Mouse (Mus musculus) liver, embryonic 16.5 days (tissue): ENCODE results near the gene Olfr1002. TPM values are rescaled to one million over a fixed set of nuclear protein-coding genes. Genes with fewer than 3 reads are reported as not detected.
"Not testable (repeated sequence)": the region's sequence is repeated elsewhere in the genome, so short reads cannot be mapped to it uniquely, and the experiment has no call there.

ENCODE experiments used
- ATAC-seq: fragments of 200-750 bp; cut with Nextera tagmentation; 2 replicates; pipeline ENCODE4 v1.8.0; 2017; ENCODE audit warnings: low read depth, mild to moderate bottlenecking, moderate number of reproducible peaks, moderate library complexity
- H3K27ac ChIP-seq: fragments of 300-500 bp; sonication (generic); 2 replicates; pipeline ENCODE4 v1.5.1; 2014; ENCODE audit warnings: mild to moderate bottlenecking, low read length
- H3K27me3 ChIP-seq: fragments of 300-500 bp; sonication (generic); 2 replicates; pipeline ENCODE4 v1.6.1; 2014; ENCODE audit warnings: low read depth, low read length, mixed read lengths; ENCODE audit not compliant: control insufficient read depth, insufficient read depth
- H3K36me3 ChIP-seq: fragments of 300-500 bp; sonication (generic); 2 replicates; pipeline ENCODE4 v1.6.1; 2014; ENCODE audit warnings: mild to moderate bottlenecking; ENCODE audit not compliant: control insufficient read depth, insufficient read depth
- H3K4me1 ChIP-seq: fragments of 300-500 bp; sonication (generic); 2 replicates; pipeline ENCODE4 v1.6.1; 2014; ENCODE audit warnings: low read depth, low read length, mixed read lengths; ENCODE audit not compliant: control insufficient read depth
- H3K4me2 ChIP-seq: fragments of 300-500 bp; sonication (generic); 2 replicates; pipeline ENCODE4 v1.6.1; 2014; ENCODE audit warnings: low read depth, low read length, mixed read lengths
- H3K4me3 ChIP-seq: fragments of 300-500 bp; sonication (generic); 2 replicates; pipeline ENCODE4 v1.5.1; 2014; ENCODE audit warnings: low read depth, mild to moderate bottlenecking, low read length
- H3K9ac ChIP-seq: fragments of 300-500 bp; sonication (generic); 2 replicates; pipeline ENCODE4 v1.6.1; 2014; ENCODE audit warnings: low read depth, low read length
- H3K9me3 ChIP-seq: fragments of 300-500 bp; sonication (generic); replicated peaks from 2 replicates; pipeline ENCODE4 v1.6.1; 2016; ENCODE audit warnings: low read length; ENCODE audit not compliant: control insufficient read depth
- WGBS: fragments of 180-500 bp; shearing (Covaris S2); extraction: QIAGEN DNeasy Blood & Tissue Kit; methylation state at CpG from one replicate; pipeline ENCODE4 v1.1.7; 2014; ENCODE audit not compliant: insufficient replicate concordance; 5-methylcytosine and 5-hydroxymethylcytosine counted together
- polyA plus RNA-seq: library from polyadenylated mRNA; unstranded; fragments of >200 nt; fragmentation: Nextera tagmentation; extraction: Ambion mirVana; gene quantifications from 2 replicates; pipeline ENCODE4 v1.2.1, GENCODE M21; 2015

Olfr1002 gene
- polyA plus RNA-seq: not detected in 2 replicates

DNA sequence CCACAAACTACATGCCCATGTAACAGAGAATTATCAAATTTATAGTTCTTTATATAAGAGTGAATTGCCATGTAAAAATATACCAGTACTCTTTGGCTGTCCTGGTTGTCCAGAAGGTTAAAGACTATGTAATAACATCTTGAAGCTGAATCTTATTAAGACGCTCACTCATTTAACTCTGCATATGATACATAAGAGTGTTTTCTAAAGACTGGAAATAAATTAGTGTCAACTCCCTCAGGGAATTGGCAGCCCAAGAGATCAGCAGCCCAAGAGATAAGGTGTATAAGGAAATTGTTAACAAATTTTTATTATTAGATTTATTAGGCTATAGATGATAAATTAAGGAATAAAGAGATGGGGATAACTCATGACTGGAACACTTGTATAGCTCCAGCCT lies at the start of gene Olfr1002:
TSS of gene Olfr1002 (minus strand) at position 101 of the 400 bp plus-strand sequence.
- H3K27ac ChIP-seq: no peak within 1 kb of the TSS
- no peaks in the 10 kb centered on the region for H3K9me3 ChIP-seq
- no peaks in the 10 kb centered on the region for H3K27me3 ChIP-seq
- H3K4me2 ChIP-seq: no peak within 1 kb of the TSS
- 74% methylated on average over 1 of the region's 1 CpGs for WGBS
- no peak within 1 kb of the TSS for H3K4me3 ChIP-seq
- no peak for ATAC-seq
- no peak within 1 kb of the TSS for H3K9ac ChIP-seq
- H3K36me3 ChIP-seq: no peaks in the 10 kb centered on the region
- no peaks in the 10 kb centered on the region for H3K4me1 ChIP-seq

DNA sequence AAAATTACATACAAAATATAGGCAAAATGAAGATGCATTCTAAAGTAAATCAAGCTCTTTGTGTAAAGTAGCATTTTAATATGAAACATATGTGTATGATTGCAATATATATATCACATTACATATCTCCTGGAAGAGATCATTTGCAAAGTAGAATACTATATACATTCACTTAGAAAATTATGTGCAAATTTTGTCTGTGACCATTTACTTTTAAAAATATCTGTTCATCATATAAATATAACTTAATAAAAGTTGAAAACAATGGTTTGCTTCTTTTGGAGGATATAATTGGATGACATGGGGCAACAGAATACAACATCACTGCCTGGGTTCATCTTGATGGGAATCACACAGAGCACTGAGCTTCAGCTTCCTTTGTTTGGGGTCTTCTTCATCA lies 38.6 kb upstream of the Olfr1002 start, which contains the start of gene Olfr1008:
TSS of gene Olfr1008 (plus strand) at position 301 of the 400 bp plus-strand sequence.
- no peak for ATAC-seq
- Histone ChIP-seq H3K27me3 (no peaks in the 10 kb centered on the region), H3K4me2 (no peak within 1 kb of the TSS), H3K4me3 (no peak within 1 kb of the TSS), H3K9me3 (no peaks in the 10 kb centered on the region), H3K27ac (no peak within 1 kb of the TSS), H3K9ac (no peak within 1 kb of the TSS), H3K4me1 (no peaks in the 10 kb centered on the region), H3K36me3 (no peaks in the 10 kb centered on the region)

DNA sequence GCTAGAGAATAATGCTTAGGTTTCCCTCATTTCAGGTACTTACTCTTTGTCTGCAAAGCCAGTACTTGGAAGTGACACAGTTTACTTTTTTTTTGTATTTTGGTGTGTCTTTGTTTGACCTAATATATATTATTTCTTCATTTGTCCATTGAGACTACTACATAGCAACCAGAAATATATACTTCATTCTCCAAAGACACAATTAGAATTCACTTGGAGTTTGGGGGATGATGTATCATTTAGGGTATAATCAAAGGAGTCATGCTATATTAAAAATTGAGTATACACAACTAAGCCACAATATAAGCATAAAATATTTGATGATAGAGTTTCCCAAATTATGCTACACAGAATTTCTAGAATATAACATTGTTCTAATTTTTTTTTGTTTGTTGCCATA lies 28.2 kb upstream of the Olfr1002 start, which contains the start of gene Olfr1006:
TSS of gene Olfr1006 (minus strand) at position 101 of the 400 bp plus-strand sequence.
- no peak within 1 kb of the TSS for H3K4me2 ChIP-seq
- H3K27ac ChIP-seq: no peak within 1 kb of the TSS

DNA sequence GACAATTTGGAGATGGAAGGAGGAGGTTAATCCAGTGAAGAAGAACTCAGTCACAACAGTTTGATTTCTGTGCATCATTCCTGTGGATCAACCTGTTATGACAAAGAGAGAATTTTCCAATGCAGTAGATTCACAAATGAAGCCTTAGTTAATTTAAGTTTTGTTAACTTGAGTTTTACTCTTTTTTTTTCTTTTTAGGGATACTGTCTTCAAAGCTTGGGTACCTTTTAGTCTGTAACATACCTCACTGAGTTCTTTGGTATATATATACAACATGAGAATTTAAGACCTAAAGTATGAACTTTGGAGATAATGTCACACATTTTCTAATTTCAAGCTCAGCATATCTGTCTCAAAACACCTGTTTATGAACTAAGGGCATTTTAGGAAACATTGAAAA lies 13.9 kb upstream of the Olfr1002 start, which contains the start of gene Olfr154:
TSS of gene Olfr154 (minus strand) at position 101 of the 400 bp plus-strand sequence.
- not testable (repeated sequence) for H3K9ac ChIP-seq, H3K36me3 ChIP-seq, H3K9me3 ChIP-seq, H3K4me2 ChIP-seq, H3K27me3 ChIP-seq, H3K27ac ChIP-seq, H3K4me3 ChIP-seq, ATAC-seq, H3K4me1 ChIP-seq

More for the DNA sequence above, 28.2 kb upstream of the Olfr1002 start, which contains the start of gene Olfr1006:
- no peaks in the 10 kb centered on the region for H3K27me3 ChIP-seq
- H3K9ac ChIP-seq: no peak within 1 kb of the TSS
- ATAC-seq: no peak
- H3K4me1 ChIP-seq: no peaks in the 10 kb centered on the region
- no peaks in the 10 kb centered on the region for H3K36me3 ChIP-seq
- no peaks in the 10 kb centered on the region for H3K9me3 ChIP-seq
- no peak within 1 kb of the TSS for H3K4me3 ChIP-seq

DNA sequence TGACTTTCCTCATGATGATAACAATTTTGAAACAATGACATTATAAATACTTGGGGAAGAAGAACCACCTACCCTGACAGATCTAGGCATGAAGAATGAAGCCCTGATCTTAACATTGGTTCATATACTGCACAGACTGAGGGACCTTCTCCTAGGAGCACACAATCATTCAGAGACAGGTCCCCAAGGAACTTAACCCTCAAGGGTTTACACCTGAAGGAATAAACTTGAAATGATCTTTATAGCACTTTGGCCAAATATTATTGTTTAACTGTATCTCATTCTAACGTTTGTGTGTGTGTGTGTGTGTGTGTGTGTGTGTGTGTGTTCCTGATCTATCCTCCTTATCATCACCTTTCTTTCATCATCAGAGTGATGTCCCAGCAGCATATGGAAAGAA lies 38.7 kb downstream of the Olfr1002 start, which contains the start of gene Olfr1000:
TSS of gene Olfr1000 (minus strand) at position 101 of the 400 bp plus-strand sequence.
- Histone ChIP-seq H3K27me3 (no peaks in the 10 kb centered on the region), H3K4me3 (no peak within 1 kb of the TSS), H3K36me3 (no peaks in the 10 kb centered on the region), H3K9ac (no peak within 1 kb of the TSS), H3K4me1 (no peaks in the 10 kb centered on the region), H3K4me2 (no peak within 1 kb of the TSS), H3K9me3 (no peaks in the 10 kb centered on the region), H3K27ac (no peak within 1 kb of the TSS)
- ATAC-seq: no peak
- 19% methylated on average over 1 of the region's 1 CpGs for WGBS

Other genes with a start within 250 kb of the Olfr1002 start
- gene Olfr992, start 241.2 kb downstream of the Olfr1002 start, polyA plus RNA-seq: not detected in 2 replicates
- not detected in 2 replicates for gene Olfr993, start 235.8 kb downstream of the Olfr1002 start, polyA plus RNA-seq
- gene Olfr994, start 214.3 kb downstream of the Olfr1002 start, polyA plus RNA-seq: not detected in 2 replicates
- not detected in 2 replicates for gene Olfr995, start 207.1 kb downstream of the Olfr1002 start, polyA plus RNA-seq
- gene 4833423E24Rik, start 131.7 kb downstream of the Olfr1002 start, polyA plus RNA-seq: not detected in 2 replicates
- not detected in 2 replicates for gene Olfr996, start 71.5 kb downstream of the Olfr1002 start, polyA plus RNA-seq
- not detected in 2 replicates for gene Olfr998, start 61.8 kb downstream of the Olfr1002 start, polyA plus RNA-seq
- not detected in 2 replicates for gene Olfr1000, start 38.8 kb downstream of the Olfr1002 start, polyA plus RNA-seq
- gene Olfr154, start 13.8 kb upstream of the Olfr1002 start, polyA plus RNA-seq: not detected in 2 replicates
- gene Olfr1006, start 28.1 kb upstream of the Olfr1002 start, polyA plus RNA-seq: not detected in 2 replicates
- not detected in 2 replicates for gene Olfr1008, start 38.7 kb upstream of the Olfr1002 start, polyA plus RNA-seq
- not detected in 2 replicates for gene Olfr1009, start 64.7 kb upstream of the Olfr1002 start, polyA plus RNA-seq
- gene Olfr1012, start 112.1 kb upstream of the Olfr1002 start, polyA plus RNA-seq: not detected in 2 replicates
- not detected in 2 replicates for gene Olfr1013, start 116.4 kb upstream of the Olfr1002 start, polyA plus RNA-seq
- not detected in 2 replicates for gene Olfr1014, start 122.0 kb upstream of the Olfr1002 start, polyA plus RNA-seq
- gene Olfr1015, start 131.3 kb upstream of the Olfr1002 start, polyA plus RNA-seq: not detected in 2 replicates
- gene Olfr1016, start 151.8 kb upstream of the Olfr1002 start, polyA plus RNA-seq: not detected in 2 replicates
- gene Olfr1018, start 167.8 kb upstream of the Olfr1002 start, polyA plus RNA-seq: not detected in 2 replicates
- not detected in 2 replicates for gene Olfr1019, start 194.8 kb upstream of the Olfr1002 start, polyA plus RNA-seq
- not detected in 2 replicates for gene Olfr1020, start 196.3 kb upstream of the Olfr1002 start, polyA plus RNA-seq
- gene Olfr1022, start 217.9 kb upstream of the Olfr1002 start, polyA plus RNA-seq: not detected in 2 replicates
- gene Olfr1023, start 234.9 kb upstream of the Olfr1002 start, polyA plus RNA-seq: not detected in 2 replicates